Mouse (Mus musculus) retina, postnatal 7 days (tissue): ENCODE measurements at regions not wholly inside any gene's neighbourhood (a gene's known extent, or its start where the extent isn't known, plus 50 kb on each side); places are given as distances from the start of the nearest gene placed in this dataset.

Experiments
- DNase-seq: peaks from one replicate; pipeline ENCODE4 v3.0.0-alpha.2; 2012; ENCODE audit warnings: low read depth, low spot score

DNA sequence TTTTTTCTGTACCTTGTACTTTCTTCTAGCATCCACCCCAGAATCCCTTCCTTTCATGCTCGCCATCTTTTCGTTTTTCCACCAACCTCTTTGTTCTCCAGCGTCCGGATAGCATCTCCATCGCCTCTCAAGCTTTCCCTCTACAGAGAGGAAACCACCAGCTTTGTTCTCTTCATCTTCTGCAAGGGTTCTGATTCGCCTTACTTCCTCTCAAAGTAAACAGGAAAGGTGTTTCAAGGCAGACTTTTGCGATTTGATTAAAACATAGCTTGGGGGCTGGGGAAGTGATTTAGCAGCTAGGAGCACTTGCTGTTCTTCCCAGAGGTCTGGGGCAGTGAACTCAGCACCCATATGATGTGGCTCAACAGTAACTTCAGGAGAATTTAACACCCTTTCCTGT lies 71.4 kb downstream of the Emp1 start:
- no peak for DNase-seq

DNA sequence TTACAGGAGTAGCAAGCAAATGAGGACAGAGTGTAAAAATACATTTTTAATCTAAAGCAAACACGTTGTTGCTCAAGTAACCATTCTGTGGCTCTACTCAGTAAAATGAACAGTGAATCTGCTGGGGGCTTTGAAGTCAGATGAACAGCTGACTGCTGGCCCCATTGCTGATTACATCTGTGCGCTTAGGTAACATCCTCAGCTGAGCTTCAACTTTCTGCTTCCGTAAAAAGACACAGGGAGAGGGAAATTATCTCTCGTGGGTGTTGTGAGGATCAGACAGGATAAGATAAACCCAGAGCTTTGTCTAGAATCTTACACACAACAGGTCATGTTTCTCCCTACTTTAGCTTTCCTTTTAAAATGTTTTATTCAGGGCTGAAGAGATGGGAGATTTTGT lies 74.0 kb downstream of the Emp1 start:
- DNase-seq = no peak

DNA sequence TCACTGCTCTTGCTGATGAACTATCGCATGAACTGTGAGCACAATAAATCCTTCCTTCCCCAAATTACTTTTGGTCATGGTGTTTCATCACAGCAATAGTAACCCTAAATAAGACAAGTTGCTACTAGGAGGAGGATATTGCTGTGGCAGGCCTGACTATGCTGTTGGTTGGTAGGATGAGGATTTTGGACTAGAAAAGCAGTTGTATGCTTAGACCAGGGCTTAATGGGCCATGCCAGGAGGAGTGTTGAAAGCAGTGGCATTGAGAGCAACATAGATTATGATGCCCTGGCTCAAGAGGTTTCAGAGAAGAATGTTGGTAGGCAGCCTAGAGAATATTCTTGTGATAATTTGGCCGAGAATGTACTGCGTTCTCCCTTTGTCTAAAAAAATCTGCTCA lies 75.9 kb downstream of the Emp1 start:
- no peak for DNase-seq

DNA sequence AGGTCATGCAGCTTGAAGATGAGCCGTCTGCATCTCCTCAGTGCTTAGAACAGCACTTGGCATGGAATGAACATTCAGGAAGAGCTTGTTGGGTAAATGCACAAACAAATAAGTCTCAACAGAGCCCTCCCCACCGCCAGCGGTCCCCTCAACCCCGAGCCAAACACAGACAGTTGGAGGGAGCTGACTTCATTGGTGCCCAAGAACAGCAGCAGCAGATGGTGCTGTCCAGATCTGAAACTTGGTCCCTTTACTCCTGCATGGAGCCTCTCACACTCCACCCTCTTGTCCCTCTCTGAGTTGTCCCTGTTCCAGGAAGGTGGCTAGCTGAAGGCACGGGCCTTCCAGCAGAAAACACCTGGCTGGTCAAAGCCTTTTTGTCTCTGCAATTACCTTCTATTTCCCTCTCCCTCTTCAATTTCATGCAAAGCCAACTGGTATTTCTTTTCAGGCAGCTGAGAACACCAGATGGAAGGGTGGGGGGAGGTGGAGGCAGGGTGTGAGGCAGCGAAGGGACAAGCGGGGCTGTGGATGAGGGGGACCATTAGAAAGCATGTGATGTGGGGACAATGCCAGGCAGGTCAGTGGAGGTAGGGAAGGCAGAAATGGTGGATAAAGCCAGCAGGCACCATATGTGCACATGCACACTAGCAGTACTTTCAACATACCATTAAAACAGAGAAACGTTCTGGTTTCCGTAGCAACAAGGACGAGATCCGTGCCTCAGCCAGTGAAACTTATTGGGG lies 79.0 kb downstream of the Emp1 start:
- DNase-seq = no peak

DNA sequence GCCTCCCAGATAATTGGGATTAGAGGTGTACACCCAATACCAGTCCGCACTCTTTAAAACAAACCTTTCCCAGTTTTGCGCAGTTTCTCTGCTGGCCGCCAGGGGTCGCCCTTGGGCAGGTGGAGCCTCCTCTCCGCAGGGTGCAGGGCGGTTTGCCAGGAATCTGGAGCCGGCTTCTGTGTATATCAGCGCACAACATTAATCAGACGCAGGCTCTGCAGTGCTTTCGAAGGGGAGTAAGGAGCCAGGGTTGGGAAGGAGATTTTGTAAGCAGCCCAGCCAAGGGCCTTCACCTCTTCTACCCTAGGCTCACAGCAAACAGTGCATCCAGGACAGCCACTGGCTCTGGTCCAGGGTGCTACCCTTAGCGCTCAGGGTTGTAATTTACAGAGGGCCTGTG lies 82.3 kb downstream of the Emp1 start:
- DNase-seq = peak; percentile 77

DNA sequence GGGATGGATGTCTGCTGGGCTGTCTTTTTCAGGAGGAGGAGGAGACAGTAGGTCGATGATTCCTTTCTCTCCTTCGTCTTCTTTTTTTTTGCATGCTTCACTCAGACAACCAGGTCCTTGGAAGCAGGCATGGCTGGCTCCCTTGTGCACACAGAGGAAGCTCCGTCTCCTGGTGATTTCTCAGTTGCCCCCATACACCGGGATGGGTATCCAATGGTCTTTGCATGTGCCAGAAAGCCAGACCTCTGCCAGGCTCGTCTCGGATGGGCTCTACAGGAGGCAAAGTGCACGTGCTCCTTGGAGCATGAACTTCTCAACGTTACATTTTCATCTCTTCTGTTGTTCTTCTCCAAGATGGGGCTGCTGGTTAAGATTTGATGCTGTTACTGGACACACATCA lies 82.7 kb downstream of the Emp1 start:
- no peak for DNase-seq

DNA sequence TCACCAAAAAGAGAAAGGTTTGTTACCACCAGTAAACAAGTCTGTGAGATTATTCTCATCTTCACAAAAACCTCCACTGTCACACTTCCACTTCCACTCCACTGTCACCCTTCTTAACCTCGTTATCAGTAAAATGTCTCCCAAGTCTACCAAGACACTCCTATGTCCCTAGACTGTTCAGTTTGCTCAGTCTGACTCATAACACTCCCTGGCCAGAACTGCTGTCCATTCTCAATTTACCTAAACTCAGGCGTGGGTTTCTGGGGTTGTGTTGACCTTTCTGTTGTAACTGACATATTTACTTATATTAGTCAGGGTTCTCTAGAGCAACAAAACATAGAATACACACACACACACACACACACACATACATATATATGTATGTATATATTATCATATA lies 85.5 kb downstream of the Emp1 start:
- no peak for DNase-seq

DNA sequence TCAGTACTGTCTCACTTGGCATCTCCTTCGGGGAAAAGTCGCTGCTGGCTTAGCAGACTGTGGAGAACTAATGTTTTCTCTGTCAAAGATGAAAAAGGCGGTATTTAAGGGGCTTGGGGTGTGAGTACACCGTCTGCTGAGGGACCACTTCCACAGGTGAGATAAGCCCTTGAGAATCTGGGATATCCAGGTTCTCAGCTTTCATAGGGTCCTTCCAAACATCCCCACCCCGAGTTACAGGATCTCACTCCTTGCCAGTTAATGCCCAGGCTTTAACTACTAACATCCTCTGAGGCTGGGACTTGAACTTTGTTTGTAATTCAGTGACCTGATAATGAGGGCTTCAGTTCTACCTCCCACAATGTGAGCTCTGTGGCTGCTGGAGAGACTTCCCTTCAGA lies 86.9 kb downstream of the Emp1 start:
- DNase-seq = no peak

DNA sequence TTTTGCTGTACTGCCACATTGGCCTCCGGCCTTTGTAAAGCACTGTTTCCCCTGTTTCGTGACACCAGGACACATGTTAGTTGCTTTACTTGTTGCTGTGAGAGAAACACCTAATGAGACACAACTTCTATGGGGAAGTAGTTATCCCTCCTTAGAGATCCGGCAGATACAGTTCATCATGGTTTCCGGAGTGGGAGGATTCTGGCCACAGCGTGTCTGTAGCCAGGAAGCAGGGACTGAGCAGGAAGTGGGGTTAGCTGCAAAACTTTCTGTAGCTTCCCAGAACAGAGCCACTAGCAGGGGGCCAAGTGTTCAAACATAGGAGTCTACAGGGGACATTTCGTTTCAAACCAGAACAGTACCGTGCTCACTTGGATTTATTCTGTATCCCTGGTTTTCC lies 88.2 kb downstream of the Emp1 start:
- no peak for DNase-seq

DNA sequence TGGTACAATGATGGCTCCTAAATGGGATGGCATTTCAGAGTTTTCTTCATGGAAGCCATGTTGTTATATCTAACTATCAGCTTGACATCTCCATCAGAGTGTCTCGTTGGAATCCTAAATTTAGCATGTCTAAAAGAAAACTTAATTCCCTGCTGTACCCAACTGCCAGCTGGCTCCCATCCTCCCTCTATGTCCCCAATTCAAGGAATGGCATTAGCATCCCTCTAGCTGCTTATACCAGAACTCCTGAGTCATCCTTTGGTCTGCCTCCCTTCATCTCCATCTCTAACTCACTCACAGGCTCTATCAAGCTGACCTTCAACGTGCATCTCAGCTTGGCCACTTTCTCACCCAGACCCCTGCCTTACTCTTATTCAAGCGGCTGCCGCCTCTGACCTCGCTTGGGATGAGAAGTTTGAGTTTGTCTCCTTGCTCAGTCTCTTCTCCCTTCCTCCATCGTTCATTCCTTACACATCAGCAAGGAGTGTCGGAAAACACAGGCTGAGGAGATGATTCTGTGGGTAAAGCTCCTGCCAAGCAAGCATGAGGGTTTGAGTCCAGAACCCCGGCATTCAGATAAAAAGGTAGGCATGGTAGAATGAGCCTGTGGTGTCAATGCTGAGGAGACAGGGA lies 88.9 kb downstream of the Emp1 start:
- no peak for DNase-seq

DNA sequence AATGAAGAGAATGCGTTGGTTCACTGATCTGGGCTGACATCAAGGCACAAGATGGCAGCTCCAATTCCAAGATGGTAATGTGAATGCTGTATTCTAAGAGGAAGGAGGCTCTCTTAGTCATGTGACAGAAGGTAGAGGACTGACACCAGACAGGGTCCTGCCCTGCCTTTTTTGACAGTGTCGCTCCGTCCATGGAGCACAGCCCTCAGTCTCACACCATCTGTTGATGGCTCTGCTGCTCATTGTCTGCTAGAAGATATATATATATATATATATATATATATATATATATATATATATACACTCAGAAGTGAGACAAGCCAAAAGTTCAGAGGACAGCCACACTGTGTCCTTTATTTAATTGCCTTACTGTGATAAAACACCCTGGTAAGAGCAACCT lies 90.7 kb downstream of the Emp1 start:
- DNase-seq = no peak

DNA sequence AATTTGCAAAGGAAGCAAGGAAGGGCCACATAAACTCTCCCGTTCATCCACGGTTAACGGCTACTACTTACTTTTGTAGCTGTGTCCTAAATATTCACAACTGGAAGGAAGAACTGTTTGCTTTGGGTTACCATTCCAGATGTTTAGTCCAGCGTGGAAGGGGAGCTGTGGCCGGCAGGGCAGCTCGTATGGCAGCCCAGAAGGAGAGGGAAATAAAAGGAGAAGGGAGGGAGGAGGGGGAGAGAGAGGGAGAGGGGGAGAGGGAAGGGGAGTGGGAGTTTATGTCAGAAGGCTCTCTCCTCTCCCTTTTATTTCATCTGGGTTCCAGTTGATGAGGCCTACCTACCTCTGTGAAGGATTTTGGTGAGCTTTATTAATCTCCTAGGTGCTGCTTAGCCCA lies 110.2 kb downstream of the Emp1 start:
- no peak for DNase-seq

DNA sequence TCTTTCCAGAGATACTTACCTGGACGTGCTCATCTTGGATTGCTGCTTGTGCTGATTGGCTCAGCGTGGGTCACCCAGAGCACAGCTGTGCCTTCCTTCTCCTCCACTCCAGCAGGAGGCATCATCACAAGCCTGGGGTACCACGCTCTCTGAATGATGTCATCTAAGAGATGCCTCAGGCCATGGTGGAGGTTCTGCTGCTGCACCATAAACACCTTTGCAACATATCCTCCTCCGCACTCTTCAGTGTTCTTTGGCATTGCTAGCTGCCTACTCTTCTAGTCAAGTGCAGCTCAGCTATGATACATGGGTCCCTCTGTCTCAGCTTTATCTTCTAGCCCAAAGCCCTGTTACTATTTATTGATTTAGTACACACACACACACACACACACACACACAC lies 110.8 kb downstream of the Emp1 start:
- DNase-seq = no peak

DNA sequence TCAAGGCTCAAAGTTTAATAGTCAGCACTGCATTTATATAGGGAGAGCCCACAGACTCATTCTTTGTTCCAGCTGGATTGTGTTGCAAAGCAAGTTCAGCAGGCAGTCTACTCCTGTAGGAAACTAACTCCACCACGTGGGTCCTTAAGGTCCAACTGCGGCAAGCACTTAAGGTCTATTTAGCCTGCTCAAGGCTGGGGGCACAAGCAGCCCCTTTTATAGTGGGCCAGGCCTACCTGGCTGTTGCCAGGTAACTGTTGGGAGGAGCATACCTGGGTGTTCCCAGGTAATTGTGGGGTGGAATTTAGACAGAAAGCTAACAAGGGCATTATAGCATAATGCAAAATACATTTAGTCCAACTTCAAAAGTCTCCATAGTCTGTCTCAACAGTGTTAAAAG lies 126.5 kb downstream of the Emp1 start:
- no peak for DNase-seq

DNA sequence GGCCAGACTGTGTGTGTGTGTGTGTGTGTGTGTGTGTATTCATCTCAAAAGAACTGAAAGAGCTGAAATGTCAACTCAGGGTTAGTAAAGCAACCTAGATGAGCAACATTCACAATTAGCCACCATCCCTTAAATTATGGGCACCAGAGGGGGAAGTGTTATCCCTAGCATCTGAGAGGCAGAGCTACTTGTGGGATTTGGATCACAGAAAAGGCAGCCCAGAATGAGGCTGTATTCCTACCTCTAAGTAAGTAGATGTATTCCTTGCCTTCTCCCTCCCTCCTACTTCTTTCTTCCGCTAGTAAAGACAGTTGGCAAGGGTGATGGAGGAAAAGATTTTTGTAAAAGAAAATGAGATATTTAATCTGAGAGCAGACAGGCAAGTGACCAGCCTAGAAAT lies 131.6 kb downstream of the Emp1 start:
- no peak for DNase-seq

DNA sequence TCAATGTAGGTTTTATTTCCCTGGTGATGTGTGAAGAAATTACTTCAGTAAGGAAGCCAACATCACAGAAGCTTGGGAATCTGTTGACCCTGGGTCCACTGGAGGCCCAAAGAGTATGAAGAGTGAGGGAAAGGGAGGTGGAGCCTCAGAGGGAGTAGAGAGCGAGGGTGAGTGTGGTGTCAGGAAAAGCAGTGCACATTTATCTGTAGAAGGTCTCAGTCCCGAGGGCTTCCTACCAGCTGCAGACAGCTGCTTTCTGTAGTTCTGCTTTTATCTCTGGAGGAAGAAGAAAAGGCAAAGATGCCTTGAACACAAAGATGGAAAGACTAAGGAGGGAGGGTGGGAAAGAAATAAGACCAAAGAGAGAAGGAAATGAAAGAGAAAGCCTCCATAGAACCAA lies 133.5 kb downstream of the Emp1 start:
- no peak for DNase-seq

DNA sequence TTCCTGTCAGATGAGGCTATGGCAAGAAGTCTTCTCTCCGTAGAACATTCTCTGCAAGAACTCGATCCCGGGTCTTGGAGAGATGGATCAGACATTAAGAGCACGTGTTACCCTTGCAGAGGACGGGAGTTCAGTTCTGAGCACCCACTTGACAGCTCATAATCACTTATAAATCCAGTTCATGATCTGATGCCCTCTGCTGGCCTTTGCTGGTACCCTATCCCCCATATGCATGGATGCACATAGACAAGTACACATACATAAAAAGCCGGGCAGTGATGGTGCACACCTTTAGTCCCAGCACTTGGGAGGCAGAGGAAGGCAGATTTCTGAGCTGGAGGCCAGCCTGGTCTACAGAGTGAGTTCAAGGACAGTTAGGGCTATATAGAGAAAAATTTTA lies 136.2 kb downstream of the Emp1 start:
- no peak for DNase-seq

DNA sequence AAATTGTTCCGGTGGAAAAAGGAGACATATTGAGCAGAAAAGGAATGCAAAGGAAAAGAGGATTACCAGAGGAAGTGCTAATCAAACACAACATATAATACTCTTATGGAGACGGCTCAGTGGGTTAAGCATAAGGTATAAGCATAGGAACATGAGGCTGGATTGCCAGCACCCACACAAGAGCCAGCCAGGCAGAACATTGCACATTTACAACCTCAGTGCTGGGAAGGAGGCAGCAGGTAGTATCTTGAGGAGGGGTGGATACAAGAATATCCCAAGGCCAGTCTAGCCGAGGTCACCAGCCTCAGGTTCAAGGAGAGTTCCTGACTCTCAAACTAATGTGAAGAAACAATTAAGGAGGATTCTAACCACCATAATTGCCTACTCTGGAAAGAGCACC lies 138.0 kb downstream of the Emp1 start:
- no peak for DNase-seq

DNA sequence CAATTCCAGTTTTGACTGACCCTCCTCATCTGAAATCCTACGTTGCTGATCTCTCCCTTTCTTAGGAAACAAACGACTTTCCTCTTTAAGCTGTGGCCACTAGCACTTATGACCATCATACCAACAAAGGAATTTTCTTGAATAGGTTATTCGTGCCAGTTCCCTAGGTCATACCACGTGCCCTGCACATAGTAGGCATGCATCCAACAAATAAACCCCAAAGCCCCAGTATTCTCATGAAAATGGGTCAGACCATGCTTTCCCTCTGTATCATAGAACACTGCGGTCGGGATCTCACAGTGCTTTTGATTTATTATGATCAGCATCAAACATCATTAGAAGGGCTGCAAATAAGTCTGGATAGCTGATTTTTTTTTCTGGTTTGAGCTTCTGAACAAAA lies 139.4 kb downstream of the Emp1 start:
- no peak for DNase-seq

DNA sequence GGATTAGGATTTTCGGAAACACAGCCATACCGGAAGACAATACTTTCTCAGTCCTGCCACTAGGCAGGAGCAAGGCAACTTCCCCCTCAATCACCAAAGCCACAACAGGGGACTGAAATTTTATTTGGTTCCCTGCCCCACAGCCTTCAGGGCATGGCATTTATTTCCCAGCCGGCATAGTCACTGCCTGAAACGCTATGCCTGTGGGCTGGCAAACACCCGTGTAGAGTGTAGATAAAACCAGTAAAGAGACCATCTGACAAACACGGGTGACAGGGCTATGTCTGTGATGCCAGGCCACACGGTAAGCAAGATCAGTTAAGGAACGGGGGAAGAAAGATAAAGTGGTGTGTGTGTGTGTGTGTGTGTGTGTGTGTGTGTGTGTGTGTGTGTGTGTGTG lies 140.1 kb downstream of the Emp1 start:
- no peak for DNase-seq

DNA sequence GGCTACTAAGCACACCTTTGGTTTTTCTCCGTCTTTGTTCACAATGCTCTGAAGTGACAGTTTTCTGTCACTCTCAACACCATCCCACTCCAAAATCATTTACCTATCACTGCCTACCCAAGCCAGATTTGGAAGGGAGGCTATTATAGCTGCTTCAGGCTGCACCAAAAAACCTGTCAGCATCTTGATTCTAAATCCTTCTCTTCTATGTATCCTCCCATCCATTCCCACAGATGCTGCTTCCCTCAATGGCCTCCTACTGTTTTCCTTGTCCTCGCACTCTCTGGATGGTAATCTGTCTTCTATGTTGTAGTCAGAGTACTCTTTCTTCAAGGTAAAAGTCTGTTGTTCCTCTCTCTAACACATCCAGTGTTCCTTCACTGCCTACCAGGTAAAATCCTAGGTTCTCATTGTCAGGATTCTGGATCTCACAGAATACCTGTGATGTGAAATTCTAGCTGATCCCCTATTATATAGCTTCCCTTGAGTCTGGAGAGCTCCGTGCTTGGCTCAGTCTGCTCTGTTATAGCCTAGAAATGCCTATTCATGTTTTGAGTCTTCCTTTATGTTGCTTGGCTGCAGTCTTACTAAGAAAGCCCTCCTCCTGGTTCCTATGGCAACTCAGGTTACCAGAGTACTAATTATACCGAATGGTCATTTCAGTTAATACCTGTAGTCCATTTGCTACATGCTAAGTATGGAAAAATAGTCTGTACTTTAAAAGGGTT lies 156.5 kb downstream of the Emp1 start:
- no peak for DNase-seq

DNA sequence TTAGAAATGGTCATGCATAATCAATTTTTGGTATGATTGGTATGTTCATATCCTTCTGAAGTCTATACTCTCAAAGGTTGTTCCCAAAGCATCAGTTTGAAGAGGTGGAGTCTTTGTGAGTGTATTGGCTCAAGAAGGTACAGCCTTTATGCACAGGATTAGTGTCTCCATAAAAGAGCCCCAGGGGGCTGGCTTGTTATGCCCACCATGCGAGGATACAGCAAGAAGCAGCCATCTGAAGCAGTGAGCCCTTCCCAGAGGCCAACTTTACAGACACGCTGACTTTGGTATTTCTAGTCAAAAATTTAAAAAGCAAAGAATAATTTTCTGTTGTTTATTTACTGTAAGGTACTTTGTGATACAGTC lies 157.1 kb downstream of the Emp1 start:
- DNase-seq = no peak

DNA sequence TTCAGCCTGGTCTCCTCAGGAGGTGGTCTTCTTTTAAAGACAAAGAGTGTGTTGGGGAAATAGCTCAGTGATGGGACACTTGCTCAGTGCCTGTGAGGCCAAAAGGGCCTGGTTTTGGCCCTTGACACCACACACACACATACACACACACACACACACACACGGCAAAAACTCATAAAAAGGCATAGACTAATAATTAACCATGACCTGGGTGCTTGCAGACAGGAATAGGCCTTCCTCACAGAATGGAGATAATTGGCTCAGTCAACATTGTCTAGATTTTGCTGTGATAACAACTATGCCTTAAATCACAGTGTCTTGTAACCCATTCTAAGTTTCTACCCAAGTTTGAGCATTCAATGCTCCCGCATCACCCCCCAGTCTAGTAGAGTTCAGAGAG lies 158.5 kb downstream of the Emp1 start:
- DNase-seq = no peak
